ENCODE assay signal across 25 mouse cellular contexts in genomic region chr4:59351938-59352337, GRCm38 (mm10).
DNase-seq lines count a peak whose midpoint lies in the region; ATAC-seq and TF ChIP-seq lines count a peak whose summit lies in the region.
"Had no signal": no experiment of that assay in that cellular context is flagged by ENCODE, and none has a peak within 500 bp of the region (broad histone marks: within the 10 kb centered on the region; RNA-seq: fewer than 3 reads in every experiment).

No protein-coding gene starts in this region.

- no peak for ATAC-seq in kidney, embryonic 16.5 days (ENCODE audit: low FRiP score, low TSS enrichment)
- ATAC-seq in megakaryocyte, adult 5-6 weeks (ENCODE audit: poor library complexity, severe bottlenecking) = peak; percentile 56; the same call in 1 of the 2 replicates
- no peak for ATAC-seq in stomach, postnatal 0 days (ENCODE audit: low FRiP score, low TSS enrichment)
- ATAC-seq: forebrain, embryonic 13.5 days; inflammation-experienced regulatory T-cells, adult 6 months had no signal

- no peak for TF ChIP-seq CTCF in thymus, adult 2 months (IDR thresholded peaks at IDR 0.05; ENCODE audit: borderline replicate concordance, control insufficient read depth, extremely low read depth, insufficient read depth, low read length, poor library complexity)
- TF ChIP-seq CTCF in stomach, postnatal 0 days (IDR thresholded peaks at IDR 0.05; ENCODE audit: low read depth) = no peak

- 68% methylated on average over 7 of the region's 7 CpGs for WGBS in kidney, embryonic 16.5 days
- 95% methylated on average over 7 of the region's 7 CpGs for WGBS in thymus, adult 2 months
- 76% methylated on average over 7 of the region's 7 CpGs for WGBS in stomach, postnatal 0 days

- 0 out of 2 replicates have a peak, but pooled peaks cover 3% of the 10 kb centered on the region for H3K36me3 ChIP-seq in kidney, embryonic 16.5 days (ENCODE audit: insufficient read depth, low read length)
- H3K36me3 ChIP-seq in thymus, adult 2 months (ENCODE audit: control insufficient read depth, insufficient read depth, low read length) = no peaks in the 10 kb centered on the region
- no peaks in the 10 kb centered on the region for H3K36me3 ChIP-seq in stomach, postnatal 0 days (ENCODE audit: control insufficient read depth, insufficient read depth, low read length)
- H3K36me3 ChIP-seq: hindbrain, embryonic 13.5 days; limb, embryonic 12.5 days; midbrain, embryonic 12.5 days had no signal

- no peaks in the 10 kb centered on the region for H3K27me3 ChIP-seq in kidney, embryonic 16.5 days (ENCODE audit: insufficient read depth, low read length)
- no peaks in the 10 kb centered on the region for H3K27me3 ChIP-seq in thymus, adult 2 months (ENCODE audit: control insufficient read depth, insufficient read depth, low read length)
- H3K27me3 ChIP-seq in stomach, postnatal 0 days (ENCODE audit: control insufficient read depth, insufficient read depth, low read length) = no peaks in the 10 kb centered on the region
- H3K27me3 ChIP-seq: forebrain, embryonic 13.5 days; hindbrain, embryonic 13.5 days; limb, embryonic 12.5 days; midbrain, embryonic 12.5 days had no signal

- no peak for TF ChIP-seq POLR2A in thymus, adult 2 months (IDR thresholded peaks at IDR 0.05; ENCODE audit: control insufficient read depth, extremely low read depth, insufficient read depth, low read length, poor library complexity)

- DNase-seq in kidney, postnatal 36 days = no peak
- no peak for DNase-seq in thymus, adult 2 months
- no peak for DNase-seq in thymus, postnatal 0 days (ENCODE audit: low spot score)
- DNase-seq in stomach, postnatal 0 days (ENCODE audit: low spot score) = no peak
- DNase-seq in embryo, embryonic 10.5 days (ENCODE audit: low spot score) = no peak
- DNase-seq in left cerebral cortex, postnatal 14 days (ENCODE audit: low spot score in 2 of 2) = no peak
- DNase-seq: adrenal gland, postnatal 14 days; cerebellum, adult 2 months; cerebellum, postnatal 36 days; gastrocnemius, postnatal 25 days; heart, postnatal 10 days; kidney, adult 8-10 months; kidney, postnatal 4 days; lung, adult 18-20 months; lung, postnatal 36 days; retina, postnatal 1 day; thymus, postnatal 25 days had no signal

- H3K9ac ChIP-seq in kidney, embryonic 16.5 days (replicated peaks; ENCODE audit: low read length) = no peak overlapping the region
- H3K9ac ChIP-seq in stomach, postnatal 0 days (ENCODE audit: low read length) = no peak overlapping the region
- H3K9ac ChIP-seq: forebrain, embryonic 13.5 days; hindbrain, embryonic 13.5 days; limb, embryonic 12.5 days; midbrain, embryonic 12.5 days had no signal

- no peaks in the 10 kb centered on the region for H3K9me3 ChIP-seq in kidney, embryonic 16.5 days (ENCODE audit: low read length)
- no peaks in the 10 kb centered on the region for H3K9me3 ChIP-seq in stomach, postnatal 0 days (ENCODE audit: control insufficient read depth, low read length)
- H3K9me3 ChIP-seq: forebrain, embryonic 13.5 days; heart, embryonic 10.5 days; hindbrain, embryonic 13.5 days; limb, embryonic 12.5 days; midbrain, embryonic 12.5 days had no signal

- intact Hi-C loops in left cerebral cortex, postnatal 14 days (cut with DNase I) = no loop called here

- H3K4me3 ChIP-seq in kidney, embryonic 16.5 days (ENCODE audit: low read length) = no peak overlapping the region
- no peak overlapping the region for H3K4me3 ChIP-seq in thymus, adult 2 months (ENCODE audit: control insufficient read depth, insufficient read depth, low read length)
- no peak overlapping the region for H3K4me3 ChIP-seq in stomach, postnatal 0 days (ENCODE audit: low read depth, low read length)
- H3K4me3 ChIP-seq: forebrain, embryonic 13.5 days; heart, embryonic 10.5 days; hindbrain, embryonic 13.5 days; limb, embryonic 12.5 days; midbrain, embryonic 12.5 days had no signal

- H3K4me1 ChIP-seq in kidney, embryonic 16.5 days (ENCODE audit: insufficient read depth, low read length) = peaks cover 7% of the 10 kb centered on the region; the same call in 1 of the 2 replicates
- H3K4me1 ChIP-seq in thymus, adult 2 months (replicated peaks; ENCODE audit: control insufficient read depth, insufficient read depth, low read length) = peaks cover 3% of the 10 kb centered on the region; the same call in 1 of the 2 replicates
- H3K4me1 ChIP-seq in stomach, postnatal 0 days (replicated peaks; ENCODE audit: control insufficient read depth, insufficient read depth) = no peaks in the 10 kb centered on the region
- H3K4me1 ChIP-seq: forebrain, embryonic 13.5 days; hindbrain, embryonic 13.5 days; midbrain, embryonic 12.5 days had no signal

- H3K4me2 ChIP-seq in kidney, embryonic 16.5 days (replicated peaks; ENCODE audit: low read depth, low read length) = no peak overlapping the region
- no peak overlapping the region for H3K4me2 ChIP-seq in stomach, postnatal 0 days (replicated peaks; ENCODE audit: low read depth)
- H3K4me2 ChIP-seq: forebrain, embryonic 13.5 days; hindbrain, embryonic 13.5 days; limb, embryonic 12.5 days; midbrain, embryonic 12.5 days had no signal

- no peak for TF ChIP-seq EP300 in stomach, postnatal 0 days (optimal IDR thresholded peaks at IDR 0.05)

- peak overlapping the region; percentile 15; the same call in 1 of the 2 replicates for H3K27ac ChIP-seq in kidney, embryonic 16.5 days (ENCODE audit: low read length)
- 0 out of 2 replicates have a peak overlapping the region, but pooled peaks have one; percentile 33 for H3K27ac ChIP-seq in thymus, adult 2 months (ENCODE audit: control insufficient read depth, insufficient read depth, low read length)
- peak overlapping the region; percentile 30; the same call in 1 of the 2 replicates for H3K27ac ChIP-seq in stomach, postnatal 0 days (replicated peaks)
- H3K27ac ChIP-seq: forebrain, embryonic 13.5 days; heart, embryonic 10.5 days; hindbrain, embryonic 13.5 days; limb, embryonic 12.5 days; midbrain, embryonic 12.5 days had no signal
